Mouse (Mus musculus) layer of hippocampus, postnatal 10 days (tissue): ENCODE results near the gene Map4k5. TPM values are rescaled to one million over a fixed set of nuclear protein-coding genes. Genes with fewer than 3 reads are reported as not detected.
A peak's percentile ranks its signal among the peaks of the same experiment; 100 is the strongest.

ENCODE experiments used
- DNase-seq, 2 experiments: peaks; one replicate each; pipeline ENCODE4 v3.0.0; 2021; ENCODE audit warnings: low spot score in 2 of 2
- total RNA-seq, 2 experiments: library from RNA; stranded (reverse); gene quantifications; 2 replicates each; pipeline ENCODE4 v1.2.3; 2021

Gene Map4k5
- total RNA-seq, 2 experiments from 2014 or later = 46.1 to 47.5 TPM

DNA sequence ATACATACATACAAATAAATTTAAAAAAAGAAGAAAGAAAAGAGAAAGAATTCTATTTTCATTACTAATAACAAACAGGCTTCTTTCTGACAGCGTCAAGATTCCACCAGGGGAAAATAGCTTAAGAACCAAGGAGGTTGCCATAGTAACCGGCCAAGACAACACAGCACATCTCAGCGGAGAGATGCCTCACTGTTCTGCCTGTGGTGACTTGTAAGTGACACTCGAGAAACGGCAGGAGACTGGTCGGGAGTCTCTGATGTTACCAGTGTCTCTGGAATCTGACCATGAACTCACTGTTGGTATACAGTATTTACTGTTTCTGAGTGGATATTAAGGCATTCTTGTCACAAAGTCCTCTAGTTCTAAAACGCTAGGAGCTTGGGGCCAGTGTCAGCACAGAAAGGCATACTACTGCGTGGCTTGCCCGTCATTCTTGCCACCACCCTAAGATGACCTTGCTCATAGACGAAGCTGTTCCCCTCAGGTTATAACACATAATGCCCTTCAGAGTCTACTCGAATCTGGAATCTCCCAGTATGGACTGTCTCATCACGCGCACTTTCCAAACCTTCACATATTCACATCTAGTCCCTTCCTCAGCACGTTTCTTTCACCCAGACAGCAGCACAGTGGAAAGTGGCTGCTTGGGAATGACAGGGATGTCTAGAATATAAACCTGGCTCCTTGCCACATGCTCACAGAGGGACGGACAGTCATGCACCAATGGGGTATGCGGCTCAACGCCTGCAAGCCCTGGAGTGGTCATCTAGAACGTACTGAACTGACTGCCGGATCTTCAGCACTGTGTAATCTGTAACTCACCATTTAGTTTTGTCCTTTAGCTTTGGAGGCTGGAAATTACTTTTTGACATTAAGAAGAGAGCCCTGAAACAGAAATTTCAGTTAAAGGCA, 49.2 kb downstream of the Map4k5 start:
- no peak for DNase-seq

DNA sequence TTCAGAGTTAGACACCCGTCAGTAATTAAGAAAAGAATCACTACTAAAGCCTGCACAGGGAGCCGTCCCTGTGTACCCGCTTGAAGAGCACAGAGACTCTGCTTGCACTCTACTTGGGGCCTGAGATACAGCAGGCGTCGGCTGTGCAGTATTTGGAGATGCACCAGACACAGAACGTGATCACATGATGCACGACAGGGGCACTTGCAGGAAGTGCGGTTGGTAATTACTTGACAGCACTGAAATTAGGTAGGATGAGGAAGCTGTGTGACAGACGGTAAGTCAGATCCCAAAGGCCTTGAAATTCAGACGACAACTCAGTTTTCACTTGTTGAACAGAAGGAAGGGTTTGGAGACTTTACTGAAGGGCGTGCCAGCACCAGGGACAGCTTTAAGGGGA, 54.6 kb downstream of the Map4k5 start:
- no peak for DNase-seq

DNA sequence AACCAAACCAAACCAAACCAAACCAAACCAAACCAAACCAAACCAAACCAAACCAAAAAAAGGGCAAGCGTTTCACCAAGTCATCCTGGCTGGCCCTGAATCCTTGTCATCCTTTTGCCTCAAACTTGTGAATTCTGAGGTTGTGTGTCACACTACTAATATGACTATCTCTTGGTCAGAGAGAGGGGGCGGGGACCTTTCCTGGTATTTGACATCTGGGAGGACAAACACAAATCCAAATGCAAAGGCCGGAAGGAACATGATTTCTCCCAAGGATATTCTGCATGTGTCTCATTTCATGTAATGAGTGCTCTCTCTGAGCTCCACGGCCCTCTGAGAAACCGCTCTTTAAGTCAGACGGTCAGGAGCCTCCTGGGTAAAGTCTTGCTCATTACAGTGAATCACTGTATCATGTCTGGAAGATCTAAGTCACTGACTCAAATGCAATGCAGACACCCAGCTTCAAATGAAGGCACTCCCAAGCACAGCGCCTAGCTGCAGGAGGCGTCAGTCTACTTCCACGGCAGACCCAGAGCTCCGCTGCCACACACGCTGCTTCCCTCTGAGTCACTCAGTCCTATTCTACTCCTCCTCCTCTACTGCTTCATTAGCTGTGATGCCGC, 58.9 kb downstream of the Map4k5 start:
- DNase-seq = no peak

DNA sequence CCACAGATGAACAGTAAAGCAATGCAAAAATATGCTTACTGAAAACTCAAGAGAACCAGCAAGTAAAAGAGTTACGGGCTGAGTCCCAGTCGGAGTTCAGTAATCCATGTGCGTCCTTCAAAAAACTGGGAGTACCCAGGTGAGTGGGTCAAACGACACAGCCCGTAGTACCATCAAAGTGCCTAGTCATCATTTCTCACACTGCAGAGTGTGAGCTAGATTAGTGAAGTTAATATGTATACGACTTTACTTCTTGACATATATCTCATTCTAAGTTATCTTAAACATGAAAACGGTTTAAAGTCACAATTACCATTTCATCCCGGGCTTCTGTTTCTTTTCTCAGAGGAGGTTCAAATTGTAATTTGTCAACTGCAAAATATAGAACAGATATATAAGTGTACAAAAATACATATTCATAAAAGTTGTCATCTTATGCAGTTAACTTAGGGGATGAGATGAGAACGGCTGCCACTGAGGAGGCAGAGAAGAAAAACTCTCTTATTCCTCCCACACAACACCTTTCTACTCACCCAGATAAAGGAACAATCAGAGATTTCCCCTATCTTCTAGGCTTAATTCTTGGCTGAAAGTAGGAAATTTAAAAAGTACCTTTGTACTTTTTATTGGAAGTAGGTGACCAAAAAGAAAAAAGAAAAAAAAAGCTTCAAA, 61.6 kb downstream of the Map4k5 start:
- DNase-seq = no peak

DNA sequence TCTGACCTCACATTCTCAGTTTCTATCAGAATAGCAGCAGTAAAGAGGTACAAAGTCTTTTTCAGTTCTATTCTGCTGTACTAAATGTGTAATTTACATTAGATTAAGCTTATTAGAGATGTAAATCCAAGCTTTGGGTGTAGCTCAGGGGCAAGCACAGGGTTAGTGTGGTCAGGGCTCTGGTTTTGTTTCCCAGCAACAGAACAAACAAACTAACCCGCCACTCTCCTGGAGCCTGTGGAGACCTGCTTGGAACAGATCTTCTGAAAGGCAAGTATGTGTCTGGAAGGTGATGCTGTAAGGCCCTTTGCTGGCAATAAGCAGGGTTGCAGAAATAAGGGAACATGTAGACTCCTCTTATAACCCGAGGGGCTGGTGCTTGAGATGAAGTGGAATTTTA, 64.8 kb downstream of the Map4k5 start:
- no peak for DNase-seq

DNA sequence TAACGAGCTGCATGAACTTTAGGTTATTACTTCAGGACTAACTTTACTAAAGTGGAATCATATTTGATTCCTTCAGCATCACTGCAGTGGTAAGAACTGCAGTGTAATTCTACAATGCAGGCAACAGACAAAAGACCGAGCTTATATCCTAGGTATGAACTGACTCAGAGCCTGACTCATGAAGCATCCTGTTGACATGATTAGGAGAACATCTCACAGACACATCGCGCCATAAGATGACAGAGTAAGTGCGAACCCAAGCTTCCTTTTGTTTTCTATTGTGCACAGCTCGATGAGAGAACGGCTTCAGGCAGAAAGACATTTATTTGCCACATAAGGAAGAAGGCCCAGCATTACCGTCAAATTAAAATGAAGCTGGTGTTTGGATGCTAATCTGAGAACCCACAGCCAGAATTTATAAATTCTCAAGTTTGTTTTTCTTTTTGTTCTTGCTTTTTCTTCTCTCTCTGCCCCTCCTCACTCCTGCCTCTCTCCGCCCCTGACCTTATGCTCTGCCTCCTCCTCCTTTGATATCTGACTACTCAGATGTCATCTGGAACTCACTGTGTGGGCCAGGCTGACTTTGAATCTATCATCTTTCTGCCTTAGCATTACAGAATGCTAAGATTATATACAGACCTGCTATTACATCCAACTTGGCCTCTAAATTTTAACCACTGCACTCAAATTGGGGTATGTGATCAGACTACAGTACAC, 68.0 kb downstream of the Map4k5 start:
- no peak for DNase-seq

DNA sequence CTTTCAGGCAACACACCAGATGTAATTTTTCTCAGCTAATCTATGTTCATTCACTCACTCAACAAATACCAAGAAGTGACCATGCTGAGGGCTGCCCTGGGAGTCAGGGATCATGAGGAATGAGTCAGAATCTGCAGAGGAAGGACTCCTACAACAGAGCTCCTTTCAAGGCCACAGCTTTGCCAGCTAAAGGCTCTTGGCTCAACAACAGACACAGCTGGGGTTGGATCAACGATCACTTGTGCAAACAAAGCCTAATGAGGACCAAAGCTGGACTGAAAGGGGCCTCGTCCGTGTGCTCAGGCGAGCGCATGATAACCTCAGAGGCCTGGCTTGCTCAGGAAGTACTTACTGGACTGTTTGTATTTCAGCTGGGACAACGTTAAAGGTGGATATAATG, 78.7 kb downstream of the Map4k5 start:
- peak in 1 of 2 experiments; percentile 19 for DNase-seq

DNA sequence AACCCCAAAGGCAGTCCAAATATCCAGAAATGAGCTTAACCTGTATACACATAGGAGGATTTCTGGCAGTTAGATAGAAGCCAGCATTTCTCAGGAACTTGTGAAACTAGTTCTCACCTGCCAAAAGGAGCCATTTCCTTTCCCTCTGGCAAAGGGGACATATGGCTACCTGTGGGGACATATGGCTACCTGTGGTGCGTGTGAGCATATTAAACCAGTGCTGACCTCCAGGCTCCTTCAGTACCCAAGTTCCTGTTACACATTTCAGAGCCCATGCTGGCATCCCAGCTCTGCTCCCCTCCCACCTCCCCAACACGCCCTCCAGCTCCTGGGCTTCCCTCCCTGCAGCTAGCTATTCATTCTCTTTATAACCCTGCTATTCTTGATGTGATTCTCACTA, 79.4 kb downstream of the Map4k5 start:
- no peak for DNase-seq

DNA sequence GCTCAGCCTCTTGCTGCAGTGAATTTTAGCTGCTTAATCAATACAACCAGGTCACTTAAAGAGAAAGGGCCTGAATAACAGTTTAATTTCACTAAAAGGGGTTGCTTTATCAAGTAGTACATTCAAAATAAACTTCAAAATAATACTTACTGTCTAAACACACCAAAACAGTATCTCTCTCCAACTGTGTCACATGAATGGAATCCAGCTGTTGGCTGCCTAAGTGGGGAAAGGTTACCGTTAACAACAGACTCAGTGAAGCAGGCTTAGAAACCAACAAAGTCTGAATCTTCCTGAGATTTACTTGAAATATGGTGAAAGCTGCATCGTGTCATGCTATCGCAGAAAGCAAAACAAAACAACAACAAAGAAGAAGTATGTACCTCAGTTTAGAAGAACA, 80.0 kb downstream of the Map4k5 start:
- DNase-seq = no peak

DNA sequence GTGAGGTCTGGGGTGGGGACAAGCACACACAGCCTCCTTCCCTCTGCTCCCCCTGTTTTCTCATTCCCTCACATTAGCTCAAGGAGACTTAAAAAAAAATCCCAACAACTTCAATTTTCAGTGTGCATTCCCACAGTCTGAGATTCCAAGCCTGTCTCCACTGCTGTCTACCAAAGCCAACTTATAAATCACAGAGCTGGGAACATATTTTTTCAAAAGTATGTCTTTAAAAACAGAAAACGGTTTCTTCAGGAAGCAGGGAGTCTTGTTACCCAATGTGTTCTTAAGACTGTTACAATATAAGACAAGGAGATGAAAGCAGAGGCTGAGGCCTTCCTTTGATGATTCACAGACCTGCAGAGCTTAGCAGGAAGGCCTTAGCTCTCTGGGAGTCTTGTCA, 81.0 kb downstream of the Map4k5 start:
- no peak for DNase-seq

DNA sequence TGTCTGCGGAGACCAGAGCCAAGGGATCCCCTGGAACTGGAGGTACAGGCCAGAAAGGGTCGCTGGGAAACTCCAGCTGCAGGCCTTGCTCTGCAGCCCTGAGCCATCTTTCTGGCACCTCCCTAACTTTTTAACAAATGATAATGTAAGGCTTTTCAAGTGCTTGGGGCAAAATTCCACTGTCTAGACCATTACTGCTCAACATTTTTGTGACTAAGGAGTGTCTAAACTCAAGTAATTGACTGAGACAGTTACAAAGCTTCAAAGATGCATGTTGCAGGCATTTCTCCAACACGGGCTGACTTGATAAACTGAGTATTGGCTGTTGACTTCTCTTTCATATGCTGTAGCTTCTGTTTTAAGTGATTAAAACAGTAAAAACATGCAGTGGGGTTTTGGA, 83.6 kb downstream of the Map4k5 start:
- DNase-seq = no peak

DNA sequence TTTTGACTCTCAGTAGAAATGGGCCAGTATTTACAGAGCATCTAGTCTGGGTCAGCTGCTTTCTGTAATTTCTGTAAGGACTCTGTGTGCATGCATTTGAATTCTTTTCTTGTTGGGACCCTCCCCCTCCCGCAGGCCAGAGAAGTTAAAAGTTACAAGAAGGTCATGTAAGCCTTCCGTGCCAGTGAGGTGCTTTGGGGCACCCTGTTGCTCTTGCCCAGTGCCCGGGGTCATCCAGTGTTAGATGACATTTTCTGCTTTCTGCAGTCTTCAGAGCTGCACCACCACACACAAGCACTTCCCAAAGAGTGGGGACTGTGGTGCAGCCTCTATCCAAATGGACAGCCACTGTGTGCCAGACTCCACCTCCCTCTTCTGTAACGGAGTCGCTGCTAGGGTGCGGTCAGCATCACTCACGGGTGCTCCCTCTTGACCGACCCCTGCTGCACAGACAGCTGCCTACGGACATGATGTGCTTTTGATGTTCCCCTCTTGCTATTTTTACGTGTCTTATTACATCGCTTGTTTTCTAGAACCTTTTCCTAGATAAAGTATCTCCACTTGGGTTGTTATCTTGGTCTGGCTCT, 85.5 kb downstream of the Map4k5 start:
- DNase-seq = no peak

DNA sequence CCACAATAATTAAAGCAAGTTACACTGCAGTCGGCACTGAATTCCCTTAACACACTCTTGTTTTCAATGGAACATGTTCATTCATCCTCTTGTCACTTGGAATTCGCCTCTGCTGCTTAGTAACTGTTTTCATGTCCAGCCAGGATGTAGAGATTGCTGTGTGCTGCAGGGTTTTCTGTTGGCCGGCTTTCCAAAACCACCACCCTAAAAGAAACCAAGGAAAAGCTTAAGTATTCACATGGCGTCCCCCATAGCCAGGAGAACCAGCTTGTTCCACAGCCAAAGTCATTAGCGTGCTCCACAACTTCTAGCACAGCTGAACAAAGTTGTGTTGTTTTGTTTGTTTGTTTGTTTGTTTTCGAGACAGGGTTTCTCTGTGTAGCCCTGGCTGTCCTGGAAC, 87.9 kb downstream of the Map4k5 start:
- no peak for DNase-seq

DNA sequence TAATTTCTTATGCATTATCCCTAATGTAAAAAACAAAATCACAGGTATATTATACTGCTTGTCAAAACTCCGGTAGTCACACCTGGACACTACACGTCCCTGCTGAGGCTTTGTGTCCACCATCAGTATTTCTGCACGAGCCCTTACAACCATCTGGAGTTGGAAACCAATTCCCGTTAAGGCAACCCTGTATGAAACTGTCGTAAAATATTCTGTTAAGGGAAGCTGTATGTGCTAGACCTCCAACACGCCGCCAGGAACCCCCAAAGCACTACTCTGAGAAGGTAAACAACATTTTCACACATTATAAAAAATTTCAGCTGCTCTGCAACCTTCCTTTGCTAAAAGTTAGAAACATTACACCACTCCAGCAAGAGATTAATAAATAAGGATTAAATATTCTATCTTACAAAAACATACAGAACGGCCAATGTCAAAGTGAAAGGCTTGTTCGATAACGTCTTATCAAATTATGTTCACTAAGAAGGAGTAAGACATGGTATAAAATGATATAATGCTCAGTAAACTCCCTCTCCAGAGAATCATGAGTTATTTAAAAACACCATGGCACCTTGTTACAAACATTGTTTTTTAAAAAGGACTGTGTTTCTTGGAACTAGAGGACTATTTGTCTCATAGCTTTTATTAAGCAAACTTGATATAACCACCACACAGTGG, 88.5 kb downstream of the Map4k5 start:
- no peak for DNase-seq

DNA sequence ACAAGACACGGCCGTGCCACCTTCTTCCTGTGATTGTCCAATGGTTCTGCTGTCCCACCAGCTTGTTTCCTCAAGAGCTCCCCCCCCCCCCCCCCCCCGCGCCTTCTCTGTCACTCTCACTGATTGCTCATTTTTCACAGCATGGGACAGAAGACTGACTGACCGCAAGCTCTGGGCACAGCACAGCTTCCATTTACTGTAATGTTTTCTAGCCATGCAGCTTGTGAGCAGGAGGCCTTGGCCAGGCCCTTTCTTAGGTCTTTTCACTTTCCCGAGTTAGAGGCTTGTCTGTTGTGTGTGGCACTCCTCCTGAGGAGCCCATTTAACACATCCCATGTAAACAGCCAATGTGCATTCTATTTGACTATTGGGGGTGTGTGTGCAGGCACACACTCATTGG, 89.8 kb downstream of the Map4k5 start:
- no peak for DNase-seq

DNA sequence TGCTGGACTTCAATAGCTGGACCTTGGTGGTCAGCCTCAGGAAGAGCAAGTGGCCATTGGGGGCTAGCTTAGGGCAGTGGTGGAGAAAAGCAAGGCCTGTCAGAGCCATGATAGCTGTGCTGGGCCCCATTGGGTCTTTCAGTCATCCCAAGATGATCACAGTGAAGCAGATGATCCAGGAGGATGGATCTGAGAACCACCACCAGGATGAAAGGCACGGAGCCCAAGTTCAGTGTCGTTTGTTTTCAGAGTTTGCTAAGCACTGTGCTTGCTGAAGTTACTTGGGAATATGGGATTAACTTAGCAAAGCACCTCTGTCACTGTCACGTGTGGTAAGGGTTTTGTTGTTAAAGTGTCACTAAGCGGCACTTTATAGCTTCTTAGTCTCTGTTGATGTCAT, 92.4 kb downstream of the Map4k5 start:
- DNase-seq = no peak

DNA sequence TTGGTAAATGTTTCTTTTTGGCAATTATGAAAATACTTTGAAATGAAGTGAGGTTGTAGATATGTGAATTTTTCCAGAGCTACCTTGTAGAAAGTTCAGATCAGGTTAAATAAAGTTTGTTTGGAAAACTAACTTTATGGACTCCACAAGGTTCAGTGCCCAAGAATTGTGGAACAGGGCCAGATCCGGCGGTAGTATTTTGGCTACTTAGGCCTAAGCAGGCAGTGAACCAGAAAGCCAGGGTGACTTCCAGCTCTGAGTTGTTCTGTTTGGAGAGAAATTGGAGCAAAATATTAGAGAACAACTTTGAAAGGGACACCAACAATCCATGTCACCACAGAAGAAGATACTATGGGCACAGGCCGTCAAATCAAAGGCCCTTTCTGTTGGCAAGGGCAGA, 96.7 kb downstream of the Map4k5 start:
- no peak for DNase-seq

DNA sequence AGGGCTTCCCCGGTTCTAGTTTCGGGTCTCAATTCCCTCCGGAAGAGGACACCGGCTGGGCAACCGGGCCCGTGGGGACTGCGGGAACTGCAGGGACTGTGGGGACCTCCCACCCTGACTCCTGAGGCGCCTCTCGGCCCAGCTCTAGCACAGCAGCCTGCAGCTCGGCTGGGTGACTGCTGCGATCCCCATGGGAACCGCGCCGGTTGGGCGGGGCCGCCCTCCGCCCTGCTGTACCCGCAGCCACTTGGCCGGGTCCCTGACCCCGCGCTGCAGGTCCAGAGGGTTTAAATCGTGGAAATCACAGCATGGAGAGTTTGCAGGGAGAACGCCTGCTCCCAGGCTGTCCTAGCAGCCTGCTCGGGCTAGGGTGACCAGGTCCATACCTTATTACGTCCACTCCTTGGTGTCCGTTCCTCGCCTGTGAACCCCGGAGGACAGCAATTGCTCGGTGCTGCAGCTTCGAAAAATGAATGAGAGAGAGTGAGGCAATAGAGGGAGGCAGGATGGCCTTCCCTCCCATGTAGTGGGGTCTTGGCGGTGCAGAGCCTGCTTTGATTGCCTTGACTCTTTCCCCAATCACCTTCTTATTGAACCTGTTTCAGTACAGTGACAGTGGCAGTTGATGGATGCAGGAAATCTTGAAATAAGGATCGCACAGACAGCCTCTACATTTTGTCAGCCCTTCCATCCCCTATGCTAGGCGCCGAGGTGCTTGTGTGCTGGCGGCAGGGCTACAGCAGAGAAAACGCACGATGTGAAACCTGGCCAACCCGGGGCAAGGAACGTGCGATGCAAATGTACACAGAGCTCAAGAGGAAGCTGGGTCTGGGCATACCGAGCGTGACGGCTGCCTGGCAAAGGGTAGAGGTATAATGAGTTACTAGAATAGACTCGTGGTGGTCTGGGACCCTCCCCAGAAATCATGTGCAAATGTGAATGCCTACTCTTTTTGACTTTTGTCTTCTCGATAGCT, 102.2 kb downstream of the Map4k5 start, which contains the start of gene Cdkl1:
Gene Cdkl1 (minus strand): TSS at position 738 of the 976 bp plus-strand sequence.
- DNase-seq = peak; percentile 68 to 75
